Mouse (Mus musculus): Measurements from ENCODE around the gene Sass6.
A peak's percentile ranks its signal among the peaks of the same experiment; 100 is the strongest.
"Not testable (repeated sequence)": the region's sequence is repeated elsewhere in the genome, so short reads cannot be mapped to it uniquely, and the experiment has no call there.

Gene Sass6

GRCm38 (mm10) chr3:116594728-116595602 lies at the start of gene Sass6:
Sass6 (plus strand) TSS chr3:116594982.
- DNase-seq (ENCODE audit: low spot score in 2 of 2), result peak; percentile 98 to 99

GRCm38 (mm10) chr3:116547430-116547829 lies 47.4 kb upstream of the Sass6 start:
- no peak for DNase-seq (ENCODE audit: low spot score in 2 of 2)

GRCm38 (mm10) chr3:116551362-116551761 lies 43.4 kb upstream of the Sass6 start:
- no peak for DNase-seq (ENCODE audit: low spot score in 2 of 2)

GRCm38 (mm10) chr3:116561315-116561714 lies 33.5 kb upstream of the Sass6 start:
- DNase-seq (ENCODE audit: low spot score in 2 of 2), result not testable (repeated sequence)

GRCm38 (mm10) chr3:116562408-116563094 lies 32.2 kb upstream of the Sass6 start, which contains the start of gene Lrrc39:
Lrrc39 (plus strand) TSS chr3:116562973.
- DNase-seq (ENCODE audit: low spot score in 2 of 2), result no peak

GRCm38 (mm10) chr3:116563095-116563492 lies 31.7 kb upstream of the Sass6 start:
- no peak for DNase-seq (ENCODE audit: low spot score in 2 of 2)

- DNase-seq (ENCODE audit: low spot score in 2 of 2), result no peak
These were observed 24.2 kb upstream of the Sass6 start for GRCm38 (mm10) chr3:116570628-116571027.

GRCm38 (mm10) chr3:116577286-116577685 lies 17.5 kb upstream of the Sass6 start:
- DNase-seq (ENCODE audit: low spot score in 2 of 2), result no peak

- peak; percentile 7 to 21 for DNase-seq (ENCODE audit: low spot score in 2 of 2)
These were observed 12.6 kb upstream of the Sass6 start for GRCm38 (mm10) chr3:116582201-116582600.

GRCm38 (mm10) chr3:116594076-116594727 lies 580 bp upstream of the Sass6 start:
- DNase-seq (ENCODE audit: low spot score in 2 of 2), result no peak

GRCm38 (mm10) chr3:116595603-116595991 lies 815 bp downstream of the Sass6 start:
- no peak for DNase-seq (ENCODE audit: low spot score in 2 of 2)

GRCm38 (mm10) chr3:116599705-116600104 lies 4.9 kb downstream of the Sass6 start:
- DNase-seq (ENCODE audit: low spot score in 2 of 2), result no peak

- no peak for DNase-seq (ENCODE audit: low spot score in 2 of 2)
These were observed 6.2 kb downstream of the Sass6 start for GRCm38 (mm10) chr3:116601005-116601404.

- DNase-seq (ENCODE audit: low spot score in 2 of 2), result no peak
These were observed 7.0 kb downstream of the Sass6 start for GRCm38 (mm10) chr3:116601781-116602180.

GRCm38 (mm10) chr3:116604570-116604969 lies 9.8 kb downstream of the Sass6 start:
- no peak for DNase-seq (ENCODE audit: low spot score in 2 of 2)

GRCm38 (mm10) chr3:116614295-116614892 lies 19.6 kb downstream of the Sass6 start, which contains the start of gene Trmt13:
Trmt13 (minus strand) TSS chr3:116614587.
- no peak for DNase-seq (ENCODE audit: low spot score in 2 of 2)

GRCm38 (mm10) chr3:116615318-116616068 lies 20.7 kb downstream of the Sass6 start:
- no peak for DNase-seq (ENCODE audit: low spot score in 2 of 2)

GRCm38 (mm10) chr3:116618855-116619254 lies 24.1 kb downstream of the Sass6 start:
- no peak for DNase-seq (ENCODE audit: low spot score in 2 of 2)

- no peak for DNase-seq (ENCODE audit: low spot score in 2 of 2)
These were observed 26.0 kb downstream of the Sass6 start for GRCm38 (mm10) chr3:116620636-116621370.

- no peak for DNase-seq (ENCODE audit: low spot score in 2 of 2)
These were observed 27.9 kb downstream of the Sass6 start for GRCm38 (mm10) chr3:116622641-116623040.

Measured in frontal cortex, postnatal 25 days (tissue).